Mouse (Mus musculus) kidney, adult 2 months (tissue): Measurements from ENCODE around the gene Dph5.

Experiments
- CTCF ChIP-seq: fragments of 200-500 bp; conservative IDR thresholded peaks from 2 replicates; pipeline ENCODE4 v1.5.1; 2011; ENCODE audit warnings: low read depth, mild to moderate bottlenecking, control low read depth, low read length, moderate library complexity, mixed read lengths; ENCODE audit not compliant: insufficient read depth, insufficient read length
- POLR2A ChIP-seq: fragments of 200-500 bp; IDR thresholded peaks from one replicate; pipeline ENCODE4 v1.6.1; 2011; ENCODE audit warnings: low read depth, low read length, control low read depth

- TF ChIP-seq CTCF (no peak), POLR2A (no peak)
These were observed 32.1 kb upstream of the Dph5 start for GRCm38 (mm10) chr3:115855576-115855975.
